Mouse (Mus musculus) heart, postnatal 0 days (tissue): ENCODE results near the gene Homez.

ENCODE experiments used
- CTCF ChIP-seq: IDR thresholded peaks from 2 replicates; pipeline ENCODE4 v1.5.1; 2016; ENCODE audit warnings: antibody characterized with exemption, control low read depth, low read depth
- EP300 ChIP-seq: IDR thresholded peaks from 2 replicates; pipeline ENCODE4 v1.6.1; 2016; ENCODE audit warnings: antibody characterized with exemption, low read depth

GRCm38 (mm10) chr14:54863501-54864312 is 7.1 kb downstream of the Homez start:
- TF ChIP-seq EP300 (no peak), CTCF (no peak)
